Comparison of ENCODE assay signal across 8 mouse cellular contexts in the genomic region with DNA sequence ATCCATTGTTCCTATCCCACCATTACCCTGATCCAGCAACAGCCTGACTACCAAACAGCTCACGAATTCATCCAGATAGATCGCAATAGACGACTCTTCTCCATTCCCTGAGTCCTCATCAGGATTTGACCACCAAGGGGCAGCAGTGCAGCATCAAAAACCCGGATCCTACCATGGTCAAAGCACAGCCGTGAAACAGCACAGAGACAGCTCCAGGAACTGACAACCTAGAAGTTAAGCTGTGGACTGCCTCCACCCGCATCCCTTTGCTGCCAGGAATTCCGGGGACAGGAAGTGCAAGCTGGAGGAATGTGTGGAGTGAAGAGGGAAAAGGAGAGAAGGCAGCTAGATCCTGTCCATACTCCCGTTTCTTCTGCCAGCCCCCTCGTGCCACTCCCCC. TPM values are rescaled to one million over a fixed set of nuclear protein-coding genes. Genes with fewer than 3 reads are reported as not detected.
A peak's percentile ranks its signal among the peaks of the same experiment; 100 is the strongest.
DNase-seq lines count a peak whose midpoint lies in the region; ATAC-seq and TF ChIP-seq lines count a peak whose summit lies in the region.

No protein-coding gene starts in this region.

- no peaks in the 10 kb centered on the region for H3K36me3 ChIP-seq in thymus, adult 2 months (ENCODE audit: control insufficient read depth, insufficient read depth, low read length)
- H3K36me3 ChIP-seq in intestine, postnatal 0 days (ENCODE audit: control insufficient read depth, insufficient read depth), result no peaks in the 10 kb centered on the region
- H3K36me3 ChIP-seq in limb, embryonic 11.5 days (ENCODE audit: control insufficient read depth, insufficient read depth, low read length), result no peaks in the 10 kb centered on the region
- H3K36me3 ChIP-seq in midbrain, embryonic 16.5 days (ENCODE audit: control insufficient read depth, insufficient read depth, low read length), result no peaks in the 10 kb centered on the region
- no peaks in the 10 kb centered on the region for H3K36me3 ChIP-seq in splenic B cell, adult 2 months (ENCODE audit: control insufficient read depth, insufficient read depth, low read length, poor library complexity, severe bottlenecking)

- H3K27me3 ChIP-seq in thymus, adult 2 months (ENCODE audit: control insufficient read depth, insufficient read depth, low read length), result no peaks in the 10 kb centered on the region
- H3K27me3 ChIP-seq in intestine, postnatal 0 days (replicated peaks; ENCODE audit: control insufficient read depth, insufficient read depth, low read length), result no peaks in the 10 kb centered on the region
- H3K27me3 ChIP-seq in limb, embryonic 11.5 days (ENCODE audit: control insufficient read depth, insufficient read depth, low read length), result no peaks in the 10 kb centered on the region
- no peaks in the 10 kb centered on the region for H3K27me3 ChIP-seq in midbrain, embryonic 16.5 days (ENCODE audit: control insufficient read depth, insufficient read depth, low read depth, low read length)
- H3K27me3 ChIP-seq in splenic B cell, adult 2 months (ENCODE audit: control insufficient read depth, insufficient read depth, low read length, poor library complexity, severe bottlenecking), result no peaks in the 10 kb centered on the region

- H3K4me2 ChIP-seq in intestine, postnatal 0 days (replicated peaks; ENCODE audit: low read depth), result no peak overlapping the region
- H3K4me2 ChIP-seq in limb, embryonic 11.5 days (ENCODE audit: low read depth, severe bottlenecking), result no peak overlapping the region
- H3K4me2 ChIP-seq in midbrain, embryonic 16.5 days (ENCODE audit: low read length), result no peak overlapping the region

- 40% methylated on average over 9 of the region's 9 CpGs for WGBS in thymus, adult 2 months
- WGBS in intestine, postnatal 0 days, result 26% methylated on average over 9 of the region's 9 CpGs
- 17% methylated on average over 9 of the region's 9 CpGs for WGBS in limb, embryonic 11.5 days
- 25% methylated on average over 9 of the region's 9 CpGs for WGBS in midbrain, embryonic 16.5 days

- no peak overlapping the region for H3K27ac ChIP-seq in thymus, adult 2 months (ENCODE audit: control insufficient read depth, insufficient read depth, low read length)
- H3K27ac ChIP-seq in cortical plate, adult 2 months (ENCODE audit: insufficient read depth, low read length), result no peak overlapping the region
- H3K27ac ChIP-seq in intestine, postnatal 0 days (ENCODE audit: low read depth, low read length), result no peak overlapping the region
- H3K27ac ChIP-seq in limb, embryonic 11.5 days (replicated peaks; ENCODE audit: low read depth, low read length), result no peak overlapping the region
- no peak overlapping the region for H3K27ac ChIP-seq in midbrain, embryonic 16.5 days (ENCODE audit: low read length)

- ATAC-seq in intestine, postnatal 0 days, result peak; percentile 43; the same call in 1 of the 2 replicates
- no peak for ATAC-seq in limb, embryonic 11.5 days (ENCODE audit: insufficient number of reproducible peaks, low FRiP score, low TSS enrichment, low read depth)
- peak; percentile 70; the same call in 1 of the 2 replicates for ATAC-seq in midbrain, embryonic 16.5 days

- TF ChIP-seq POLR2A in thymus, adult 2 months (IDR thresholded peaks at IDR 0.05; ENCODE audit: control insufficient read depth, extremely low read depth, insufficient read depth, low read length, poor library complexity), result no peak
- TF ChIP-seq POLR2A in cortical plate, adult 2 months (IDR thresholded peaks at IDR 0.05; ENCODE audit: extremely low read depth, insufficient read depth, low read length), result no peak

- no peak for TF ChIP-seq CTCF in thymus, adult 2 months (IDR thresholded peaks at IDR 0.05; ENCODE audit: borderline replicate concordance, control insufficient read depth, extremely low read depth, insufficient read depth, low read length, poor library complexity)
- peak; percentile 77 for TF ChIP-seq CTCF in cortical plate, adult 2 months (IDR thresholded peaks at IDR 0.05; ENCODE audit: extremely low read depth, insufficient read depth, low read length)
- peak; percentile 89 for TF ChIP-seq CTCF in intestine, postnatal 0 days (IDR thresholded peaks at IDR 0.05; ENCODE audit: low read depth)

- peak; percentile 31 for DNase-seq in thymus, adult 2 months
- no peak for DNase-seq in thymus, postnatal 10 days (ENCODE audit: low spot score in 2 of 2)
- peak; percentile 90 to 93 for DNase-seq in heart, adult 18-20 months
- DNase-seq in limb, embryonic 11.5 days (ENCODE audit: low spot score), result peak; percentile 79
- peak; percentile 80 for DNase-seq in splenic B cell, adult 2 months (ENCODE audit: low read depth, low spot score)

- H3K4me1 ChIP-seq in thymus, adult 2 months (replicated peaks; ENCODE audit: control insufficient read depth, insufficient read depth, low read length), result peaks cover 5% of the 10 kb centered on the region
- no peaks in the 10 kb centered on the region for H3K4me1 ChIP-seq in cortical plate, adult 2 months (ENCODE audit: control insufficient read depth, insufficient read depth, low read length)
- H3K4me1 ChIP-seq in intestine, postnatal 0 days (replicated peaks; ENCODE audit: control insufficient read depth, insufficient read depth, low read length), result peaks cover 5% of the 10 kb centered on the region; the same call in 1 of the 2 replicates
- peaks cover 12% of the 10 kb centered on the region for H3K4me1 ChIP-seq in limb, embryonic 11.5 days (ENCODE audit: control insufficient read depth, insufficient read depth, low read length)
- H3K4me1 ChIP-seq in midbrain, embryonic 16.5 days (ENCODE audit: control insufficient read depth, insufficient read depth, low read length), result peaks cover 3% of the 10 kb centered on the region; the same call in 1 of the 2 replicates

- no peaks in the 10 kb centered on the region for H3K9me3 ChIP-seq in intestine, postnatal 0 days (ENCODE audit: control insufficient read depth)
- no peaks in the 10 kb centered on the region for H3K9me3 ChIP-seq in limb, embryonic 11.5 days (ENCODE audit: control insufficient read depth, low read length)
- no peaks in the 10 kb centered on the region for H3K9me3 ChIP-seq in midbrain, embryonic 16.5 days (replicated peaks; ENCODE audit: control insufficient read depth, low read length, poor library complexity, severe bottlenecking)

- no peak overlapping the region for H3K9ac ChIP-seq in intestine, postnatal 0 days (ENCODE audit: low read depth, low read length)
- H3K9ac ChIP-seq in limb, embryonic 11.5 days (ENCODE audit: low read length), result no peak overlapping the region
- no peak overlapping the region for H3K9ac ChIP-seq in midbrain, embryonic 16.5 days (ENCODE audit: low read depth, low read length)

- no peak overlapping the region for H3K4me3 ChIP-seq in thymus, adult 2 months (ENCODE audit: control insufficient read depth, insufficient read depth, low read length)
- H3K4me3 ChIP-seq in cortical plate, adult 2 months (ENCODE audit: insufficient read depth, low read length), result no peak overlapping the region
- H3K4me3 ChIP-seq in intestine, postnatal 0 days (ENCODE audit: low read depth, low read length), result no peak overlapping the region
- H3K4me3 ChIP-seq in limb, embryonic 11.5 days (ENCODE audit: low read depth, low read length), result no peak overlapping the region
- H3K4me3 ChIP-seq in midbrain, embryonic 16.5 days (ENCODE audit: low read depth, low read length), result no peak overlapping the region

RNA-seq across cellular contexts. Expression of gene P2ry6, which starts 13.6 kb away (rescaled TPM):
- polyA plus RNA-seq in thymus, adult 2 months (2012; rRNA removed), result 27.1 and 36.0 TPM in 2 replicates
- 4.3 and 4.9 TPM in 2 replicates for polyA plus RNA-seq in cortical plate, adult 2 months (2012; rRNA removed)
- total RNA-seq in heart, adult 18-20 months (2021), result 1 to 10 TPM; 3.2 TPM
- polyA plus RNA-seq in intestine, postnatal 0 days (2015; fragmentation: Nextera tagmentation; extraction: Ambion mirVana), result 5.7 and 7.0 TPM in 2 replicates
- polyA plus RNA-seq in limb, embryonic 11.5 days (2014; fragmentation: Nextera tagmentation; extraction: Ambion mirVana), result 1.6 and 2.5 TPM in 2 replicates
- 2.8 and 3.0 TPM in 2 replicates for polyA plus RNA-seq in midbrain, embryonic 16.5 days (2015; fragmentation: Nextera tagmentation; extraction: Ambion mirVana)

RNA-seq across cellular contexts. Expression of gene P2ry2, which starts 24.6 kb away (rescaled TPM):
- 4.3 and 5.3 TPM in 2 replicates for polyA plus RNA-seq in thymus, adult 2 months (2012; rRNA removed)
- 0.44 and 0.50 TPM in 2 replicates for polyA plus RNA-seq in cortical plate, adult 2 months (2012; rRNA removed)
- total RNA-seq in heart, adult 18-20 months (2021), result 10 to 100 TPM; 19.5 to 20.1 TPM
- 2.0 and 2.6 TPM in 2 replicates for polyA plus RNA-seq in intestine, postnatal 0 days (2015; fragmentation: Nextera tagmentation; extraction: Ambion mirVana)
- polyA plus RNA-seq in limb, embryonic 11.5 days (2014; fragmentation: Nextera tagmentation; extraction: Ambion mirVana), result 0.40 and 0.88 TPM in 2 replicates
- 0.21 and 0.22 TPM in 2 replicates for polyA plus RNA-seq in midbrain, embryonic 16.5 days (2015; fragmentation: Nextera tagmentation; extraction: Ambion mirVana)

RNA-seq across cellular contexts. Expression of gene Arhgef17, which starts 56.2 kb away (rescaled TPM):
- 8.1 and 11.1 TPM in 2 replicates for polyA plus RNA-seq in thymus, adult 2 months (2012; rRNA removed)
- 89.2 and 91.3 TPM in 2 replicates for polyA plus RNA-seq in cortical plate, adult 2 months (2012; rRNA removed)
- 10 to 100 TPM; 23.6 to 24.8 TPM for total RNA-seq in heart, adult 18-20 months (2021)
- polyA plus RNA-seq in intestine, postnatal 0 days (2015; fragmentation: Nextera tagmentation; extraction: Ambion mirVana), result 2.0 and 2.5 TPM in 2 replicates
- polyA plus RNA-seq in limb, embryonic 11.5 days (2014; fragmentation: Nextera tagmentation; extraction: Ambion mirVana), result 12.6 and 13.6 TPM in 2 replicates
- 13.8 and 17.6 TPM in 2 replicates for polyA plus RNA-seq in midbrain, embryonic 16.5 days (2015; fragmentation: Nextera tagmentation; extraction: Ambion mirVana)

Comparison
In these comparisons a context has a peak if more than half of its experiments do, and no peak if none do; other contexts are left out.
1. DNase-seq: peak in thymus, adult 2 months (single experiment), heart, adult 18-20 months (2 of 2), limb, embryonic 11.5 days (single experiment) and splenic B cell, adult 2 months (single experiment); none in thymus, postnatal 10 days (0 of 2).